Mouse (Mus musculus): Measurements from ENCODE around the gene Grin2a.

Grin2a gene

DNA sequence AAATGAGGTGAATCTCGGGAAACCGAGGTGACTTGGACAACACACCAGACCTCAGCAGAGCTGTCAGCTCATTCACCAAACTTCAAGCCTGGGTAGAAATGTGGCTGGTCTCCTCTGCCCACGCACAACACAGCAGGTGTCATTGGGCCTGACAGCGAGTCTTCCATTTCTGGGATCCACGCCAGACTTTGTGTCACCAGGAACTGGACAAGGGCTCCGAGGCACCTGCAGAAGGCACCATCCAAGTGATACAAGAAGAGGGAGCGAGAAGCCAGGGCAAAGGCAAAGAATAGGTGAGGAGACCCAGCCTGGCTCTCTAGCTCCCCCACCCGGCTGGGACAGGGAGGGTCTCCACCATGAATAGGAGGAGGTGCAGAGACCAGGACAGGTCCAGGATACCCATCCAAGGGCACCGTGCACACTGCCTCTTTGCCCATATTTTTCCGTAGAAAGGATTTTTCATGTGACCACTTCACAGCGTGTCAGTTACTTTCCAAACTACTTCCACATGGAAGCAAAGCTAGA, 244.3 kb downstream of the Grin2a start:
- DNase-seq (ENCODE audit: low spot score): no peak

DNA sequence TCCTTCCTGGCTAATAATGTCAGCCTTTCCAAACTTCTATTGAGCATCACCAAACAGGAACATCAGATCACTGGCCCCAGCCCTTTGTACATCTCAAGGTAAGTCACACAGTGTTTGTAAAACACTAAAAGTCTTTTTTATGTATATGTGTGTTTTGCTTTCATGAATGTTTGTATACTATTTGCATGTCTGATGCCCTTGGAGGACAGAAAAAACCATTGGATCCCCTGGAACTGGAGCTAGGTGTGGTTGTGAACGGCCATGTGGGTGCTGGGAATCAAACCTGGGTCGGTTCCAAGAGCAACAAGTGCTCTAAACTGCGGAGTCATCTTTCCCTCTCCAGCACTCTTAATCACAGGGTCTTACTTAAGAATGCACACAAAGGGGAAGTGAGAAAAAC, 245.7 kb downstream of the Grin2a start:
- DNase-seq (ENCODE audit: low spot score): no peak

DNA sequence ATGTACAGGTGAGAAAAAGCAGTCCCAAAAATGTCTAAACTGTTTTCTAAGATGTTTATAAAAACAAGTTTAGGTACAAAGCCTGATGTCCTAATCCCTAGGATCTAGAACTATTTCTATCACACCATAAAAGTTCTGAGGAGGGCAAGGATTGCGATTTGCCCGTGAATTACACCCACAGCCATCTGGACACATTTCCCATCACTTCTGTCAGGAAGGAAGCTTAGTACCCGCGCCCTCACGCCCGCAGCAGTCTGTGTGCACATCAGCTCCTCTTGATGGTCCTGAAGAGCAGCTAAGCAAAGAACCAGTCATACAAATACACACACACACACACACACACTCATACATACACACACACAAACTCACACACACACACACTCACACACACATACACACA, 252.9 kb downstream of the Grin2a start:
- DNase-seq (ENCODE audit: low spot score): no peak

DNA sequence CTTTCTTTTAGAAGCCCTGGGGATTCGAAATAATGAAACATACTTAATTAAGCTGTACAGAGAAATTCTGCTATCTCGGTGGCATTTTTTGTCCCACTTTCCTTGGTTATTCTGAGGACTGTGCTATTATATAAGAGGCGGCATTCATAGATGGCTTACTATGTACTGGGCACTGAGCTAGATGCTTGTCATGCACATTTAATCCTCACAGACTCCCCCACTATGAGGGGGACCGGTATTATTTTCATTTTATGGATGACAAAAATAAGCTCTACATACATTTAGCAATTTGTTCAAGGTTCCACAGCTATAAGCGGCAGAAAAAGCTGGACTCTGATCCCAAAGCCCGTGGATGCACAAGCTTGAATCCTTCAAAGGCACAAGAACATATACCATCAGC, 256.7 kb downstream of the Grin2a start:
- no peak for DNase-seq (ENCODE audit: low spot score)

DNA sequence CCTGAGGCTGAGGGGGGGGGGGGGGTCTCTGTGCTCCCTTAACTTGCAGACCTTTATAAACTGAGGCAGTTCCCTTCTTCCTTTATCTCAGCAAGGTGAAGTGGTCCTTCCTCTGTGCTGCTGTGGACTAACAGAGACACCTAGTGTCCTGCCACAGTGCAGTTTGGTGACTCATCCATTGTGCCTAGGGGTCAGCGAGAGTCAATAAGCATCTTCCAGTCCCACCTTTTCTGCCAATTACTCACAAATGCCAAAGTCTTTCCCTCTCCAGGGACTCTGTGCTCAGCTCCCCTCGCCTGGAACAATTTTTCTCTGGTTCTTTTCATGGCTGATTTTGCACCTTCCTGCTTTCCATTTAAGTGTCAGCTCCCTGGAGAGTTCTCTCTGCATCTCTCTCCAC, 258.2 kb downstream of the Grin2a start:
- DNase-seq (ENCODE audit: low spot score): no peak

DNA sequence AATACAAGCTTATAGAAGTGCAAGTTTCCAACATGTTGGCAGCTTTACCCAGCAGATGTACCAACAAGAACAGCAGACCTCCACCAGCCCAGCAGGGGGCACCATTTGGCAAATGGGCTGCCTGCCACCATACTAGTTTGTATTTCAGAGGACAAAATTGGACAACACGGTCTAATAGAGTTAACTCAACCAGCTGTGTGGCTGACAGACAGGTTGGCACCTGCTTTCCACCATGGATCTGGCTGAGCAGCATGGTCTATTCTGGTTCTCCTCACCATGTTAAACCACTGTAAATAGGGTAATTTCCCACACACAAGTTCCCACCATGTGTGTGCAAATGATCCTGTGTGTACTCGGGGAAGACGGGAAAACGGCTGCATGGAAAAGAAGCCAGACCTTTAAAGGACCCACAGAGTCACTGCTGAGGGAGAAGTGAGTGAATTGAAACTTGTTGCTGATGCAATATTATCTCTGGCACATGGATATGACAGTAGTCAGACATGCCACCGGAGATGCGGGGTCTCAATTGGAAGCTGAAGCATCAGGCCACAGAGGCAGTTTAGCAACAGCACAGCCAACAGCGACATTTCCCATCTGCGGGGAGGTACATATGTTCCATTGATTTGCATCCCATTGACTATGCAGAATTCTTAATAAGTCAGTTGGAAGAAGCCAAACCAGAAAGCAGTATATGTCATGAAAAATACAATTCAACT, 259.8 kb downstream of the Grin2a start:
- no peak for DNase-seq (ENCODE audit: low spot score)

DNA sequence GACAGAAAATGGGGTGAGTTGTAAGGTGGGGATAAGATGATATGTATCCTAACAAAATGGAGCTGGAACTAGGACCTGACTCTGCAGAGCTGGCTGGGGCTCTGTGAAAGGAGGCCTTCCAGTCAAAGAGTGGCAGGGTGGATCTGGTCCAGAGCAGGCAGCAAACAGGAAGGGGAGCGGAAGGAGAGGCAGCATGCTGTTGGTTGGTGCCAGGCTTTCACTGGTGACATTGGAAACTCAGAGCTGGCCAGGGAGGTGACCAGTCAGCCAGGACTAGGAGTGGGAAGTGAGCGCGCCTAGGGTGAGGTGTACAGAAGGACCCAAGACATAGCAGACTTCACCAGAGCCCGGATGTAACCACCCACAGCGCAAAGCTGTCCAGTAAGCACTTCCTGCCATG, 267.8 kb downstream of the Grin2a start:
- DNase-seq (ENCODE audit: low spot score): no peak

DNA sequence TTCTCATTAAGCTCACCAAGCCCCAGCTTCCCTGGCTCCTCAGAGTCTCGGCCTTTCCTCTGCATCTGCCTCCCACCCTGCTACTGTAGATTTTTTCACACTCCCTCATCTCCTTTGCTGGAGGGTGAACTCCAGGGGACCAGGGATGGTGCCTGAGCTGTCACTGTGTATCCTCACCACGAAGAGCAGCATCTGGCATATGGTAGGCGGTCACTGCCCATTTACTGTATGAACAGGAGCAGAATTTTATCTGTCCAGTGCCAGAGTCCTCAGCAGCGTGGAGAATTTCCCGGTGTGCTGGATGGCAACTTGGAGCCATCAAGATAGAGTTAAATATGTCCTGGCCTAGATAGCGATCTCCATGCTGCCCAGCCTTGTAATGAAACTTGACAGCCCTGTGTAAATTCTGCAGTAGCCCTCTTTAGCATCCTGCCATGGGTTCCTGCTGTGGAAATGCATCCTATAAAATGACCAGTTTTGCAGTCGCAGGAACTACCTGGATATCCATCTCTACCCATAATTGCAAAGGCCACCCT, 269.7 kb downstream of the Grin2a start:
- DNase-seq (ENCODE audit: low spot score): no peak

DNA sequence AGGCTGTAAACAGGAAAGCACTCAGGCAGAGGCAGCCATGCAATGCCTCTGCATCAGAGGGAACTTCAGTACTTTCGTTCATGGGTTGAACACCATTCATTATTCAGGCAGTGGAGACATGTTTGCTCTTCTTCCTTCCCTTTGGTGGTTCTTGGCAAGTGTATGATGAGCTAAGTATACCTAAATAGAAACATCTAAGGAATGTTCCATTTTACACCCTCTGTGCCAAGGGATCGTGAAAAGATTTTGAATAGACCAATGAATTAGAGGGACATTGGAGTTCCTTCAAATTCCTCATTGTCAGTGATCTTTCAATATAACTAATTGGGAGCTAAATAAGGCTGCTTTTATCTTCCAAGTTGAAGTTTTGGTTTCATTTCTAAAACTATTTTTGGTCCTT, 284.0 kb downstream of the Grin2a start:
- no peak for DNase-seq (ENCODE audit: low spot score)

DNA sequence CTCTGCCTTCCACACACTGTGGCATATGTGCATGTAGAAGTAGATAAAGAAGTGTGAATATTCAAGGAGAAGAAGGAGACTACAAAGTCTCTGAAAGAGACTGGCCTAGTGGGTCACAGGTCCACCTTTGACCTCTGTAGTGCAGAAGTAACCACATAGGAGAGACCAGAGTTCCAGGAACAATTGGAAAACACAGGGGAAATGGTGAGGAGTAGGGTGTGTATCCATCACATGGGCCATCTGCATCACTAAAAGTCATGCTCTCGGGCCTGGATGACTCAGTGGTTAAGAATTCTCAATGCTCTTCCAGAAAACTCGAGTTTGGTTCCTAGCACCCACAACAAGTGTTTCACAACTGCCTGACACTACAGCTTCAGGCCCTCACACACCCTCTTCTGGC, 285.4 kb downstream of the Grin2a start:
- DNase-seq (ENCODE audit: low spot score): no peak

DNA sequence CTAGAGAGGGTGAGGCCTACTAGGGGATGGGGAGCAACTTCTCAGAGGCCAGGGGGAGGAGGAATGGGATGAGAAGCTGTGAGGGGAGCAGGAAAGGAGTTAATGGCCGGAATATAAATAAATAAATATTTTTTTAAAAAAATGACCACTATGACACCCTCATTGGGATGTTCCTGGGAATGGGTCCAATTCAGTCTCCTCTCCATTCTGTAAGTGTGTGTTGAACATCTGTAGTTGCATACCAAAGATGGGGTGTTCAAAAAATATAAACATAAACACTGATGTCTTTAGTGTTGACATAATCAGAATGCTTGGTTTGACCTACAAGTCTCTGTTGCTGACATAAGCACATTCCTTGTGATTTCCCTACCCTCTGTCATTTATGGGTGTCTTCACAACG, 298.2 kb downstream of the Grin2a start:
- DNase-seq (ENCODE audit: low spot score): no peak

DNA sequence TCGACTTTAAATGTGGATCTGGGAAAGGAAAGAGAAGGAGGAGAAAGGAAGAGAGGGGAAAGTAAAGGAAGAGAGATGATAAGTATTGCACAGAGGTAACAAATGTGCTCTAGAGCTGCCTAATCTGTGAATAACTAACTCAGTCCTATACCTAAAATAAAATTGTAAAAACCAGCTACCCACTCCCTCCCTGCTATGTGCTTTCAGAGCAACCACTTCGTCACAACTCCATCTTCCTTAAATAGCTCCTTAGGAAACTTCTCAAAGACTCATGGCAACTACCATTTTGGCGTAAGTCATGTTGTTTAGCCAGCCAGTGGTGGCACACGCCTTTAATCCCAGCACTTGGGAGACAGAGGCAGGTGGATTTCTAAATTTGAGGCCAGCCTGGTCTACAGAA, 301.3 kb downstream of the Grin2a start:
- DNase-seq (ENCODE audit: low spot score): no peak

DNA sequence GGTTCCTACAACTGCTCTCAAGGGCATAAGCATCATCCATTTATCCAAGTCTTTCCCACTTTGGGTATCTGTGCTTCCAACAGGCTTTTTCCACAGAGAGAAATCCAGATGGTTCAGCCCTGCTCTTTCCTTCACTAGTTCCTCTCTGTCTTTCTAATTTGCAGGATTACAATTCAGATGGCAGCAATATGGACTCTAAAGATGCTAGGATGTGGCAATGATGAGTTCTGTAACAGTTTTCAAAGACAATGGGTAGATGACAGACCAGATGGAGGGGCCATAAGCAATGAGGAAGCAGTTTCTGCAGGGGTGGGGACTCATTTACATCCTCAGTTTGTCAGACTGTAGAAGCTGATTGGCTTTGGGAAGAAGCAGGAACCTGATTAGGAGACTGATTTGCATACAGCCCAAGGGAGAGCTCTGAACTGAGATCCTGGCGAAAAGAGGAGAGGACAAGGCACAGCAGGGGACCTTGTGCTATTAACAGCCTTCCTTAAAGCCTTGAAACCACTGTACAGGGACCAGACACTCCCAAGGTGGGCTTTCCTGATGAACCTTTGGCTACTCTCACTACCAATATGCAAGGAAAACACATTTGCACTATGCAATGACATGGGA, 306.7 kb downstream of the Grin2a start:
- no peak for DNase-seq (ENCODE audit: low spot score)

DNA sequence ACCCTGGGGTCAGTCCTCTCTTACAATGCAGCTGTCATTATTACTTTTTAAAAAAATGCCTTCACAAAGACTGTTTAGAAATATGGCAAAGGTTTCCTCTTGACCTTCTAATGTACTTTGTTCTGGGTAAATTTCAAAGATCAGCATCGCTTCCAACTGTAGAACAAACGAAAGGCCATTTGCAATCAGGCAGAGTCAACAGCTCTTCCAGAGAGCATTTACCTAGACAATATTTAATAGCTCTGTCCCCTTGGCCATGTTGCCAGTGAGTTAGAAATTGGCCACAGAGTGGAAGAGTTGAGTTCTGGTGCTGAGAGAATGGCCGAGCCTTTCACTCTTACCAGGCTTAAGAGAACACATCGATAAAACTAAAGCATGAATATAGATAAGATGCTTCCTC, 314.8 kb downstream of the Grin2a start:
- DNase-seq (ENCODE audit: low spot score): no peak

DNA sequence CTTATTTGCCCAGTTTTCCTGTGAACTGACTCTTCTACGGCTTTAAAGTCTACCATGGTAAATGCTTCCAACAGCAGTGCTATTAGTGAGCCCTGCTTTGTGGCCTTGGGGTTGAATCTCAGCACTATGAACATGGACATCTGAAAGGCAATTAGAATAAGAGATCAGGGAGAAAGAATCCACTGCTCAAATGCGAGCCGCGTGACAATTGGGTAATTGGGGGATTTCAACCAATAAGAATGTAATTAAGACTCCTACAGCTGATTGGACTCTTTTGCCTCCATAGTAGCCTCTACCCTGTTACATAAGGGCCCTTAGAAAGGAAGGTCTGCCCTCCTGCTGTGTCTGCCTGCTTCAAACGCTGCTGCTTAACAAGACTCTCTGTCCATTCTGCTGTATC, 315.4 kb downstream of the Grin2a start:
- no peak for DNase-seq (ENCODE audit: low spot score)

DNA sequence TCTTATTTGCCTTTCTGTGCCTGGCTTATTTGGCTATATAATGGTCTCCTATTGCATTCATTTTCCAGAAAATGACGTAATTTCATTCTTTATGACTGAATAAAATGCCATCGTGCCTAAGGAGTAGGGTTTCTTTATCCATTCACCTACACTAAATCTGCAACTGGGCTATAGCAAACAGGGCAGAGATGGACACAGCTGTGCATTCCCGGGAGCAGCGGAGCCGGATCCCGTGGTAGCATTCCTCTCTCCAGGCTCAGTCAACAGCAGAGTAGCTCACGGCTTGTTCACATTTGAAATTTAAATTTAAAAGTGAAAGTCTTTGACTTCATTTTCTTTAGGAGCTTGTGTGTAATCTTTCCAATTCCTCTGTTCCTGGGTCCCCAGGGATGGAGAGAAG, 316.6 kb downstream of the Grin2a start:
- DNase-seq (ENCODE audit: low spot score): no peak

DNA sequence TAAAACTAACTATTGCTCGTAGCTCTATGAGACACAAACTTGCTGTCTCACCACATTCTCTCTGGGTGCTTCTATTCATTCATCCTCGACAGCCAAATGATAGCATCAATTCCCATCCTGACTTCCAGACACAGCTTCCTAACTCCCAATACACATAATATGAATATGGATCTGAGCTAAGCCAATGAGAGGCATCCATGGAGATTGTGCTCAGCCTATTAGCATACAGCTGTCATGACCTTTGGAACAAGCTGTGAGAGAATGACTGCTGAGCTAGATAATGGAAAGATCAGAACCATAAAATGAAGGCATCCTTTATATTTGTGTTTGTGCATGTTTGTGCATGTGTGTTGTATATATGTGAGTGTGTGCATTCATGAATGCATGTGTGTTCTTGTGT, 323.0 kb downstream of the Grin2a start:
- no peak for DNase-seq (ENCODE audit: low spot score)

DNA sequence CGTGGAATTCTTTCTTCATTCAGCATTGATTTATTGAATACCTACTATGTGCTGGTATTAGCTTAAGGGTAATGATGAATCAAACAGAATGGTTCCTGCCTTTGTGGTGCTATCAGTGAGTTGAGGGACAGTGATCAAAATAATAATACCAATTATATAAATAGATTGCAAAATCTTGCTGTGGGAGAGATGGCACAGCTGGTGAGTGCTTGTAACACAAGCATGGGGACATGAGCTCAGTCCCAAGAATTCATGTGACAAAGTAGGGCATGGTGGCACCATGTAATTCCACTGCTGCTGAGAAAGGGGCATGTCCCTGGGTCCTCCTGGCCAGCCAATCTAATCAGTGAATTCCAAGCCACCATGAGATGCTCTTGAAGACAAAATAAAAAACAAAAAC, 324.1 kb downstream of the Grin2a start:
- DNase-seq (ENCODE audit: low spot score): no peak

DNA sequence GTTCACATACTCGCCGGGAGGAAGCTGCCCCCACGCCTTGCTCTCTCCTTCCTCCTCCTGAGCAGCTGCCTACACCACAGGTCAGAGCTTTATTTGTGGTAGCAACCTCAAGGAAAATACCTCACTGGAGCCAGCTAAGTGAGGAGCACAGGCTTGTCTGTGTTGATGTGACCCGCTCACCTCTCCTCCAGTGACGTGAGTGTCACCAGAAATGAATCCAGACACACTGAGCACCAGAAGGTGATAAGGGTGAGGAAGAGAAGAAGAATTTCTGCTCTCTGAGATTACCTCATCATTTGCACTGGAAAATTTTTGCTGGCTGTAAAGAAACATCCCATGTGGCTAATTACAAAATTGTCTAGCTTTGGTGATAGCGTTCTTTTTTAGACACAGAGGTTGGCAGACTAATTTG, 324.6 kb downstream of the Grin2a start:
- DNase-seq (ENCODE audit: low spot score): no peak

DNA sequence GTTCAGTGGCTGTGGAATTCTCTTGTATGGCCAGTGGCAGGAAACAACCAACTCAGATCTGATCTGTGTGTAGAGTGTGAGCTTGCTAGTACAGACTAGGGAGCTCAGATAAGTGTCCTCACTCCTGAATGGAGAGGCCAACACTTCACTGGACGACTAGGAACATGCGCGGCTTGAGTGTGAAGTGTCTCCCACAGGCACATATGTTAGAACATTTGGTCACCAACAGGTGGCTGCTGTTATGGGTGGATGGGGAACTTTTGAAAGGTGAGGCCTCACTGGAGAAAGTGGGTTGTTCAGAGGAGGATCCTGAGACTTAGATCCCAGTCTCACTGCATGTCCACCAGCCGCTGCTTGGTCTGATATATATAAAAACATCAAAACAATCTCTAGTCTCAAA, 329.5 kb downstream of the Grin2a start:
- no peak for DNase-seq (ENCODE audit: low spot score)

DNA sequence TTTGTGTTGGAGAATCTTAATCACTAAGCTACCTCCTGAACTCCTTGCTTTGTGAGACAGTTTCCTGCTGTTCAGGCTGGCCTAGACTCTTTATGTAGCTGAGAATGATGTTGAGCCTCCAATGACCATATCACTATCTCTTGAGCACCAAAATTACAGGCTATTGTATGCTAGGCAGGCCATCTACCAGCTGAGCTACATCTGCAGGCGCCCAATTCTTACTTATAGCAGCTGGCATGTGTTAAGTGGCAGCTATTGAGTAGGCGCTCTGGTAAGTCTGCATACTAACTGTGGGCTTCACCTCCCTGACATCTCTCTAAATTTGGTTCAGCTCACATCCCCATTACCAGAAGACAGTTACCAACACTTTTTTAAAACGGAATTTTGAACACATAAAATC, 331.3 kb downstream of the Grin2a start:
- no peak for DNase-seq (ENCODE audit: low spot score)

DNA sequence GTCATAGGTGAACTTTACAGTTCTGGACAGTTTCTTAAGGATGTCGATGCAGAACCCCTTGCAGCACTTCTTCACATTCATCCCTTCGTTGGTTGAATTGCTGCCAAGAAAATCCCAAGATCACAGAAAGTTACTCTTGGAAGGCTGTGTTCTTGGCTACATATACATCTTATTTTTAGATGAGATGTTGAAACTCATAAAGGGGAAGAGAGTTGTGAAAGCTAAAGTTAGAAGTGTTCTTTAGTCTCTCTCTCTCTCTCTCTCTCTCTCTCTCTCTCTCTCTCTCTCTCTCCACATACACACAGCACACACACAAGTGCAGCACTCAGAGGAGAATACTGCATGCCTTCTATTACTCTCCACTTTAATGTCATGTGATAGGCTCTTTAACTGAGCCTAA, 331.9 kb downstream of the Grin2a start:
- DNase-seq (ENCODE audit: low spot score): no peak

DNA sequence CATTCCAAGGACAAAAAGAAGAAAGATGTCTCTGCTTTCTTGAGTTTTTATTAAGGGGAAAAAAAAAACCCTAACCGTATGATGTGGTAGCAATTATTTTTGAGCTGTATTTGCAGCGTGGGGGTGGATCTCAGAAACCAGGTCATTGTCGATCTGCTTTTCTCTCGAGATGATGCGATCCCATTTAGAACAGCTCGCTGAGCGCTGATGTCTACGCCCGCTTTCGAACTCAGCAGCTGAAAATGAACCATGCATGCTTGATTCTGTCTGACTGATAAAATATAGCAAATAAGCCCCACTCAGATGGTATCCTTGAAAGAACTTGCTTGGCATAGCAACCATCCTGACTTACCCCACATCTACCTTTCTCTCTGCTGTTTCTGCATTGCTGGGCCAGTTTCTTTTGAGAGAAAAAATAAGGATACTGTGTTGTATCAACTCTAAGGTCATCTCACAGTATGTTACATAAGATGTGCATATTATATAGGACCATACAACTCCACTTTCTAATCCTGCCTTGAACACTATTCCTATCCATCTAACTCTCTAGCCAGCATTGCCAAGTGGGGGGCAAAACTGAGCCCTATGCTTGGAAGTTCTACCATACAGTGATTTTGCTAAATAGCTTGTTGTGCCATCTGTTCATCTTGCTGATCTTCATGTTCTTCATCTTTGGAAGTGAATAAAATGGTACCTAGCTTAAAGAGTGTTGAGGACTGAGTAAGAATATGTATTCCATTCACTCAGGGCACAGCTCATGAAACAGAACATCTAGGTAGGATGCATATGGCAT, 369.5 kb downstream of the Grin2a start:
- no peak for DNase-seq (ENCODE audit: low spot score)

All from T-cell, adult 2 months (primary cell).